Mouse (Mus musculus): Measurements from ENCODE around the gene 4930432K21Rik.
A peak's percentile ranks its signal among the peaks of the same experiment; 100 is the strongest.

4930432K21Rik gene

GRCm38 (mm10) chr8:84147769-84148530, at the start of gene 4930432K21Rik, which contains the start of gene Cc2d1a:
Gene 4930432K21Rik, plus strand, starts transcription at chr8:84148025.
Gene Cc2d1a, minus strand, starts transcription at chr8:84147936.
- DNase-seq = peak; percentile 94 to 97

- DNase-seq = no peak
These were observed 49.4 kb upstream of the 4930432K21Rik start for GRCm38 (mm10) chr8:84098376-84098775.

- DNase-seq = peak in 1 of 2 experiments; percentile 42
These were observed 46.2 kb upstream of the 4930432K21Rik start for GRCm38 (mm10) chr8:84101476-84102270.

GRCm38 (mm10) chr8:84103601-84104000, 44.2 kb upstream of the 4930432K21Rik start:
- DNase-seq = peak in 1 of 2 experiments; percentile 55

- peak in 1 of 2 experiments; percentile 77 for DNase-seq
These were observed 43.6 kb upstream of the 4930432K21Rik start for GRCm38 (mm10) chr8:84104221-84104620.

- DNase-seq = peak; percentile 97 to 99
These were observed 42.9 kb upstream of the 4930432K21Rik start, which contains the start of gene Dcaf15 for GRCm38 (mm10) chr8:84104697-84105609. Gene Dcaf15, minus strand, starts transcription at chr8:84104768.

- no peak for DNase-seq
These were observed 42.1 kb upstream of the 4930432K21Rik start for GRCm38 (mm10) chr8:84105676-84106075.

GRCm38 (mm10) chr8:84106216-84107040, 41.4 kb upstream of the 4930432K21Rik start:
- DNase-seq = no peak

GRCm38 (mm10) chr8:84115646-84116045, 32.2 kb upstream of the 4930432K21Rik start:
- no peak for DNase-seq

- no peak for DNase-seq
These were observed 25.7 kb upstream of the 4930432K21Rik start for GRCm38 (mm10) chr8:84122151-84122550.

GRCm38 (mm10) chr8:84125656-84126055, 22.2 kb upstream of the 4930432K21Rik start, which contains the start of gene Podnl1:
Gene Podnl1, plus strand, starts transcription at chr8:84125989.
- DNase-seq = no peak

- no peak for DNase-seq
These were observed 21.1 kb upstream of the 4930432K21Rik start for GRCm38 (mm10) chr8:84126742-84127141.

GRCm38 (mm10) chr8:84127202-84127901, 20.5 kb upstream of the 4930432K21Rik start:
- no peak for DNase-seq

GRCm38 (mm10) chr8:84128277-84128676, 19.5 kb upstream of the 4930432K21Rik start:
- no peak for DNase-seq

GRCm38 (mm10) chr8:84130806-84131205, 17.0 kb upstream of the 4930432K21Rik start:
- DNase-seq = peak; percentile 83 to 86

GRCm38 (mm10) chr8:84132225-84132624, 15.6 kb upstream of the 4930432K21Rik start:
- no peak for DNase-seq

- DNase-seq = no peak
These were observed 10.0 kb upstream of the 4930432K21Rik start for GRCm38 (mm10) chr8:84137848-84138247.

- no peak for DNase-seq
These were observed 7.0 kb upstream of the 4930432K21Rik start for GRCm38 (mm10) chr8:84140838-84141237.

- DNase-seq = no peak
These were observed 3.1 kb upstream of the 4930432K21Rik start for GRCm38 (mm10) chr8:84144636-84145245.

GRCm38 (mm10) chr8:84147324-84147766, 480 bp upstream of the 4930432K21Rik start:
- peak in 1 of 2 experiments; percentile 67 for DNase-seq
